Mouse (Mus musculus) neural tube, embryonic 12.5 days (tissue): ENCODE measurements around the gene Csnk2b. TPM values are rescaled to one million over a fixed set of nuclear protein-coding genes. Genes with fewer than 3 reads are reported as not detected.
A peak's percentile ranks its signal among the peaks of the same experiment; 100 is the strongest.

Source experiments
- ATAC-seq: fragments of 200-750 bp; cut with Nextera tagmentation; 2 replicates; pipeline ENCODE4 v1.8.0; 2017; ENCODE audit warnings: low read depth, mild to moderate bottlenecking, moderate TSS enrichment, moderate library complexity; ENCODE audit not compliant: low FRiP score
- H3K27ac ChIP-seq: fragments of 300-500 bp; sonication (generic); 2 replicates; pipeline ENCODE4 v1.5.1; 2016
- H3K27me3 ChIP-seq: fragments of 300-500 bp; sonication (generic); replicated peaks from 2 replicates; pipeline ENCODE4 v1.6.1; 2016; ENCODE audit warnings: mild to moderate bottlenecking
- H3K36me3 ChIP-seq: fragments of 300-500 bp; sonication (generic); 2 replicates; pipeline ENCODE4 v1.6.1; 2016; ENCODE audit warnings: mild to moderate bottlenecking
- H3K4me1 ChIP-seq: fragments of 300-500 bp; sonication (generic); 2 replicates; pipeline ENCODE4 v1.6.1; 2016
- H3K4me2 ChIP-seq: fragments of 300-500 bp; sonication (generic); replicated peaks from 2 replicates; pipeline ENCODE4 v1.6.1; 2016; ENCODE audit warnings: mild to moderate bottlenecking
- H3K4me3 ChIP-seq: fragments of 300-500 bp; sonication (generic); 2 replicates; pipeline ENCODE4 v1.5.1; 2016
- H3K9ac ChIP-seq: fragments of 300-500 bp; sonication (generic); 2 replicates; pipeline ENCODE4 v1.6.1; 2016; ENCODE audit warnings: mild to moderate bottlenecking
- H3K9me3 ChIP-seq: fragments of 300-500 bp; sonication (generic); 2 replicates; pipeline ENCODE4 v1.6.1; 2016; ENCODE audit warnings: mild to moderate bottlenecking
- WGBS: fragments of 180-500 bp; shearing (Covaris S2); methylation state at CpG from one replicate; pipeline ENCODE4 v1.1.7; 2016; 5-methylcytosine and 5-hydroxymethylcytosine counted together
- polyA plus RNA-seq: library from polyadenylated mRNA; unstranded; fragments of >200 nt; fragmentation: Nextera tagmentation; extraction: Ambion mirVana; gene quantifications from 2 replicates; pipeline ENCODE4 v1.2.1, GENCODE M21; 2016

Csnk2b gene
- polyA plus RNA-seq, 1 experiment from 2014 or later: 295 TPM

GRCm38 (mm10) chr17:35090166-35090932, 31.5 kb downstream of the Csnk2b start:
- ATAC-seq: no peak
- H3K4me1 ChIP-seq: peaks cover 14% of the 10 kb centered on the region
- peak overlapping the region; percentile 32; the same call in 1 of the 2 replicates for H3K27ac ChIP-seq
- H3K4me2 ChIP-seq: peak overlapping the region; percentile 66
- peak overlapping the region; percentile 88 for H3K9ac ChIP-seq
- H3K27me3 ChIP-seq: no peaks in the 10 kb centered on the region
- H3K4me3 ChIP-seq: peak overlapping the region; percentile 61
- WGBS: 72% methylated on average over 8 of the region's 8 CpGs
- H3K9me3 ChIP-seq: no peaks in the 10 kb centered on the region
- H3K36me3 ChIP-seq: peaks cover 39% of the 10 kb centered on the region

GRCm38 (mm10) chr17:35088825-35089644, 32.8 kb downstream of the Csnk2b start, which contains the start of gene Abhd16a:
TSS of gene Abhd16a (plus strand) at chr17:35089263.
- H3K4me1 ChIP-seq: peaks cover 14% of the 10 kb centered on the region
- H3K27me3 ChIP-seq: no peaks in the 10 kb centered on the region
- H3K4me2 ChIP-seq: peak within 1 kb of the TSS; percentile 66
- peaks cover 27% of the 10 kb centered on the region for H3K36me3 ChIP-seq
- H3K9ac ChIP-seq: peak within 1 kb of the TSS; percentile 88
- peak within 1 kb of the TSS; percentile 61 for H3K4me3 ChIP-seq
- 3% methylated on average over 67 of the region's 67 CpGs for WGBS
- peak; percentile 98 for ATAC-seq
- no peaks in the 10 kb centered on the region for H3K9me3 ChIP-seq
- H3K27ac ChIP-seq: peak within 1 kb of the TSS; percentile 87

GRCm38 (mm10) chr17:35088151-35088550, 33.7 kb downstream of the Csnk2b start:
- 55% methylated on average over 2 of the region's 2 CpGs for WGBS
- H3K4me3 ChIP-seq: no peak overlapping the region
- no peaks in the 10 kb centered on the region for H3K27me3 ChIP-seq
- no peak overlapping the region for H3K27ac ChIP-seq
- peaks cover 19% of the 10 kb centered on the region for H3K36me3 ChIP-seq
- H3K9ac ChIP-seq: no peak overlapping the region
- peaks cover 14% of the 10 kb centered on the region for H3K4me1 ChIP-seq
- H3K9me3 ChIP-seq: no peaks in the 10 kb centered on the region
- no peak overlapping the region for H3K4me2 ChIP-seq
- ATAC-seq: no peak

GRCm38 (mm10) chr17:35085208-35085865, 36.5 kb downstream of the Csnk2b start, which contains the start of gene Ly6g6f:
TSS of gene Ly6g6f (minus strand) at chr17:35085610.
- H3K9ac ChIP-seq: no peak within 1 kb of the TSS
- H3K4me3 ChIP-seq: no peak within 1 kb of the TSS
- H3K4me1 ChIP-seq: peaks cover 8% of the 10 kb centered on the region
- no peak for ATAC-seq
- H3K27ac ChIP-seq: no peak within 1 kb of the TSS
- no peaks in the 10 kb centered on the region for H3K9me3 ChIP-seq
- no peaks in the 10 kb centered on the region for H3K27me3 ChIP-seq
- no peaks in the 10 kb centered on the region for H3K36me3 ChIP-seq
- 81% methylated on average over 7 of the region's 7 CpGs for WGBS
- H3K4me2 ChIP-seq: no peak within 1 kb of the TSS

GRCm38 (mm10) chr17:35083929-35084497, 37.8 kb downstream of the Csnk2b start:
- Histone ChIP-seq H3K27ac (no peak overlapping the region), H3K4me1 (no peaks in the 10 kb centered on the region), H3K4me3 (no peak overlapping the region), H3K36me3 (no peaks in the 10 kb centered on the region), H3K27me3 (no peaks in the 10 kb centered on the region), H3K9ac (no peak overlapping the region), H3K9me3 (no peaks in the 10 kb centered on the region), H3K4me2 (no peak overlapping the region)
- 76% methylated on average over 3 of the region's 3 CpGs for WGBS
- ATAC-seq: no peak

GRCm38 (mm10) chr17:35082841-35083576, 38.8 kb downstream of the Csnk2b start:
- Histone ChIP-seq H3K4me3 (no peak overlapping the region), H3K27ac (no peak overlapping the region), H3K9me3 (no peaks in the 10 kb centered on the region), H3K27me3 (no peaks in the 10 kb centered on the region), H3K9ac (no peak overlapping the region), H3K36me3 (no peaks in the 10 kb centered on the region), H3K4me1 (peaks cover 1% of the 10 kb centered on the region), H3K4me2 (no peak overlapping the region)
- 83% methylated on average over 16 of the region's 16 CpGs for WGBS
- ATAC-seq: no peak

- no peaks in the 10 kb centered on the region for H3K9me3 ChIP-seq
- 74% methylated on average over 4 of the region's 4 CpGs for WGBS
Measured at GRCm38 (mm10) chr17:35080710-35081109, 41.1 kb downstream of the Csnk2b start.

GRCm38 (mm10) chr17:35080248-35080647, 41.6 kb downstream of the Csnk2b start:
- Histone ChIP-seq H3K9ac (no peak overlapping the region), H3K4me1 (peaks cover 18% of the 10 kb centered on the region), H3K9me3 (no peaks in the 10 kb centered on the region), H3K27ac (no peak overlapping the region), H3K36me3 (no peaks in the 10 kb centered on the region), H3K4me2 (no peak overlapping the region), H3K27me3 (0 out of 2 replicates have a peak, but pooled peaks cover 2% of the 10 kb centered on the region), H3K4me3 (no peak overlapping the region)
- 64% methylated on average over 6 of the region's 6 CpGs for WGBS
- no peak for ATAC-seq

More at GRCm38 (mm10) chr17:35080710-35081109, 41.1 kb downstream of the Csnk2b start:
- no peak overlapping the region for H3K4me2 ChIP-seq
- no peak for ATAC-seq
- peaks cover 18% of the 10 kb centered on the region for H3K4me1 ChIP-seq
- no peak overlapping the region for H3K4me3 ChIP-seq
- 0 out of 2 replicates have a peak, but pooled peaks cover 2% of the 10 kb centered on the region for H3K27me3 ChIP-seq
- no peak overlapping the region for H3K9ac ChIP-seq
- no peaks in the 10 kb centered on the region for H3K36me3 ChIP-seq
- no peak overlapping the region for H3K27ac ChIP-seq

GRCm38 (mm10) chr17:35079778-35080177, 42.1 kb downstream of the Csnk2b start:
- H3K27me3 ChIP-seq: 0 out of 2 replicates have a peak, but pooled peaks cover 2% of the 10 kb centered on the region
- H3K9me3 ChIP-seq: no peaks in the 10 kb centered on the region
- no peak for ATAC-seq
- H3K36me3 ChIP-seq: no peaks in the 10 kb centered on the region
- H3K4me1 ChIP-seq: peaks cover 18% of the 10 kb centered on the region
- no peak overlapping the region for H3K9ac ChIP-seq
- no peak overlapping the region for H3K4me2 ChIP-seq
- no peak overlapping the region for H3K4me3 ChIP-seq
- H3K27ac ChIP-seq: no peak overlapping the region
- 80% methylated on average over 9 of the region's 9 CpGs for WGBS

GRCm38 (mm10) chr17:35077786-35078233, 44.0 kb downstream of the Csnk2b start, which contains the start of gene Ly6g6d:
TSS of gene Ly6g6d (minus strand) at chr17:35078065.
- peaks cover 18% of the 10 kb centered on the region for H3K4me1 ChIP-seq
- H3K9me3 ChIP-seq: no peaks in the 10 kb centered on the region
- no peak; the same call in 1 of the 2 replicates for ATAC-seq
- H3K27ac ChIP-seq: no peak within 1 kb of the TSS
- 10% methylated on average over 14 of the region's 14 CpGs for WGBS
- H3K9ac ChIP-seq: peak within 1 kb of the TSS; percentile 45
- peak within 1 kb of the TSS; percentile 7; the same call in 1 of the 2 replicates for H3K4me3 ChIP-seq
- no peaks in the 10 kb centered on the region for H3K36me3 ChIP-seq
- 0 out of 2 replicates have a peak, but pooled peaks cover 2% of the 10 kb centered on the region for H3K27me3 ChIP-seq
- H3K4me2 ChIP-seq: peak within 1 kb of the TSS; percentile 54

GRCm38 (mm10) chr17:35077285-35077684, 44.6 kb downstream of the Csnk2b start:
- no peak for ATAC-seq
- 23% methylated on average over 2 of the region's 2 CpGs for WGBS
- Histone ChIP-seq H3K4me2 (peak overlapping the region; percentile 54), H3K9me3 (no peaks in the 10 kb centered on the region), H3K36me3 (no peaks in the 10 kb centered on the region), H3K9ac (peak overlapping the region; percentile 45), H3K27me3 (0 out of 2 replicates have a peak, but pooled peaks cover 2% of the 10 kb centered on the region), H3K27ac (no peak overlapping the region), H3K4me1 (peaks cover 18% of the 10 kb centered on the region), H3K4me3 (peak overlapping the region; percentile 7; the same call in 1 of the 2 replicates)
